Mouse (Mus musculus): ENCODE measurements around the gene Sord. TPM values are rescaled to one million over a fixed set of nuclear protein-coding genes. Genes with fewer than 3 reads are reported as not detected.
A peak's percentile ranks its signal among the peaks of the same experiment; 100 is the strongest.

The Sord gene
- total RNA-seq (2014; fragmentation: Nextera tagmentation) = 211 and 213 TPM in 2 replicates
- 230 and 241 TPM in 2 replicates for total RNA-seq (2017)
- polyA plus RNA-seq (2012) = 91.7 and 102 TPM in 2 replicates

GRCm38 (mm10) chr2:122234611-122235288 is at the start of gene Sord:
Sord (plus strand) TSS chr2:122234749.
- no peaks in the 10 kb centered on the region for H3K27me3 ChIP-seq (ENCODE audit: insufficient read depth, low read length)
- DNase-seq (ENCODE audit: low spot score) (peak; percentile 73), ATAC-seq (ENCODE audit: extremely low read depth, insufficient number of reproducible peaks, low FRiP score, poor library complexity, severe bottlenecking) (peak; percentile 64)
- peaks cover 28% of the 10 kb centered on the region for H3K36me3 ChIP-seq (replicated peaks)
- TF ChIP-seq TAL1 (conservative IDR thresholded peaks at IDR 0.05; ENCODE audit: low read depth, low read length) (no peak), GATA1 (IDR thresholded peaks at IDR 0.05; ENCODE audit: borderline replicate concordance, low read length) (no peak), CTCF (IDR thresholded peaks at IDR 0.05; ENCODE audit: low read depth, low read length) (no peak), GATA2 (IDR thresholded peaks at IDR 0.05; ENCODE audit: borderline replicate concordance, low read depth, low read length) (no peak), POLR2AphosphoS5 (IDR thresholded peaks at IDR 0.05; ENCODE audit: insufficient replicate concordance, low read depth, low read length) (no peak)
- peaks cover 68% of the 10 kb centered on the region for H3K4me1 ChIP-seq (ENCODE audit: insufficient read depth, low read depth, low read length)
- peak within 1 kb of the TSS; percentile 76 for H3K4me3 ChIP-seq (ENCODE audit: low read depth, low read length)
- no peaks in the 10 kb centered on the region for H3K9me3 ChIP-seq (replicated peaks)

- no peak for ATAC-seq (ENCODE audit: extremely low read depth, insufficient number of reproducible peaks, low FRiP score, poor library complexity, severe bottlenecking)
- Histone ChIP-seq H3K36me3 (replicated peaks) (no peaks in the 10 kb centered on the region), H3K4me1 (ENCODE audit: insufficient read depth, low read depth, low read length) (peaks cover 3% of the 10 kb centered on the region; the same call in 1 of the 2 replicates), H3K4me3 (ENCODE audit: low read depth, low read length) (no peak overlapping the region), H3K27me3 (ENCODE audit: insufficient read depth, low read length) (peaks cover 2% of the 10 kb centered on the region; the same call in 1 of the 2 replicates), H3K9me3 (replicated peaks) (no peaks in the 10 kb centered on the region)
- TF ChIP-seq GATA1 (IDR thresholded peaks at IDR 0.05; ENCODE audit: borderline replicate concordance, low read length) = no peak
- no peak for TF ChIP-seq CTCF (IDR thresholded peaks at IDR 0.05; ENCODE audit: low read depth, low read length)
- no peak for TF ChIP-seq TAL1 (conservative IDR thresholded peaks at IDR 0.05; ENCODE audit: low read depth, low read length)
- TF ChIP-seq POLR2AphosphoS5 (IDR thresholded peaks at IDR 0.05; ENCODE audit: insufficient replicate concordance, low read depth, low read length) = no peak
- no peak for TF ChIP-seq GATA2 (IDR thresholded peaks at IDR 0.05; ENCODE audit: borderline replicate concordance, low read depth, low read length)
- no peak for DNase-seq (ENCODE audit: low spot score)
Observed at GRCm38 (mm10) chr2:122185086-122185485, 49.5 kb upstream of the Sord start.

GRCm38 (mm10) chr2:122186106-122186505 is 48.4 kb upstream of the Sord start, which contains the start of the genes Patl2 and Terb2:
Patl2 (minus strand) TSS chr2:122186189.
Terb2 (plus strand) TSS chr2:122186272.
- Histone ChIP-seq H3K9me3 (replicated peaks) (no peaks in the 10 kb centered on the region), H3K4me1 (ENCODE audit: insufficient read depth, low read depth, low read length) (peaks cover 2% of the 10 kb centered on the region; the same call in 1 of the 2 replicates), H3K4me3 (ENCODE audit: low read depth, low read length) (no peak within 1 kb of the TSS), H3K36me3 (replicated peaks) (no peaks in the 10 kb centered on the region), H3K27me3 (ENCODE audit: insufficient read depth, low read length) (peaks cover 2% of the 10 kb centered on the region; the same call in 1 of the 2 replicates)
- DNase-seq (ENCODE audit: low spot score) (no peak), ATAC-seq (ENCODE audit: extremely low read depth, insufficient number of reproducible peaks, low FRiP score, poor library complexity, severe bottlenecking) (no peak)
- TF ChIP-seq TAL1 (conservative IDR thresholded peaks at IDR 0.05; ENCODE audit: low read depth, low read length) (no peak), GATA1 (IDR thresholded peaks at IDR 0.05; ENCODE audit: borderline replicate concordance, low read length) (no peak), POLR2AphosphoS5 (IDR thresholded peaks at IDR 0.05; ENCODE audit: insufficient replicate concordance, low read depth, low read length) (no peak), GATA2 (IDR thresholded peaks at IDR 0.05; ENCODE audit: borderline replicate concordance, low read depth, low read length) (no peak), CTCF (IDR thresholded peaks at IDR 0.05; ENCODE audit: low read depth, low read length) (no peak)

GRCm38 (mm10) chr2:122186751-122187150 is 47.8 kb upstream of the Sord start:
- DNase-seq (ENCODE audit: low spot score) (no peak), ATAC-seq (ENCODE audit: extremely low read depth, insufficient number of reproducible peaks, low FRiP score, poor library complexity, severe bottlenecking) (no peak)
- H3K27me3 ChIP-seq (ENCODE audit: insufficient read depth, low read length) = peaks cover 2% of the 10 kb centered on the region; the same call in 1 of the 2 replicates
- H3K36me3 ChIP-seq (replicated peaks) = no peaks in the 10 kb centered on the region
- no peak for TF ChIP-seq GATA1 (IDR thresholded peaks at IDR 0.05; ENCODE audit: borderline replicate concordance, low read length)
- no peak for TF ChIP-seq CTCF (IDR thresholded peaks at IDR 0.05; ENCODE audit: low read depth, low read length)
- TF ChIP-seq TAL1 (conservative IDR thresholded peaks at IDR 0.05; ENCODE audit: low read depth, low read length) = no peak
- no peak for TF ChIP-seq GATA2 (IDR thresholded peaks at IDR 0.05; ENCODE audit: borderline replicate concordance, low read depth, low read length)
- TF ChIP-seq POLR2AphosphoS5 (IDR thresholded peaks at IDR 0.05; ENCODE audit: insufficient replicate concordance, low read depth, low read length) = no peak
- H3K4me3 ChIP-seq (ENCODE audit: low read depth, low read length) = no peak overlapping the region
- H3K9me3 ChIP-seq (replicated peaks) = no peaks in the 10 kb centered on the region
- H3K4me1 ChIP-seq (ENCODE audit: insufficient read depth, low read depth, low read length) = peaks cover 4% of the 10 kb centered on the region

GRCm38 (mm10) chr2:122191849-122192248 is 42.7 kb upstream of the Sord start:
- Histone ChIP-seq H3K9me3 (replicated peaks) (no peaks in the 10 kb centered on the region), H3K36me3 (replicated peaks) (no peaks in the 10 kb centered on the region), H3K4me3 (ENCODE audit: low read depth, low read length) (no peak overlapping the region), H3K27me3 (ENCODE audit: insufficient read depth, low read length) (no peaks in the 10 kb centered on the region), H3K4me1 (ENCODE audit: insufficient read depth, low read depth, low read length) (peaks cover 15% of the 10 kb centered on the region)
- TF ChIP-seq CTCF (IDR thresholded peaks at IDR 0.05; ENCODE audit: low read depth, low read length) (no peak), GATA2 (IDR thresholded peaks at IDR 0.05; ENCODE audit: borderline replicate concordance, low read depth, low read length) (no peak), GATA1 (IDR thresholded peaks at IDR 0.05; ENCODE audit: borderline replicate concordance, low read length) (no peak), TAL1 (conservative IDR thresholded peaks at IDR 0.05; ENCODE audit: low read depth, low read length) (0 out of 2 replicates have a peak, but pooled peaks have one; percentile 7), POLR2AphosphoS5 (IDR thresholded peaks at IDR 0.05; ENCODE audit: insufficient replicate concordance, low read depth, low read length) (no peak)
- DNase-seq (ENCODE audit: low spot score) = no peak
- ATAC-seq (ENCODE audit: extremely low read depth, insufficient number of reproducible peaks, low FRiP score, poor library complexity, severe bottlenecking) = peak; percentile 72

- Histone ChIP-seq H3K4me1 (ENCODE audit: insufficient read depth, low read depth, low read length) (peaks cover 25% of the 10 kb centered on the region), H3K27me3 (ENCODE audit: insufficient read depth, low read length) (no peaks in the 10 kb centered on the region), H3K4me3 (ENCODE audit: low read depth, low read length) (no peak overlapping the region), H3K36me3 (replicated peaks) (no peaks in the 10 kb centered on the region), H3K9me3 (replicated peaks) (no peaks in the 10 kb centered on the region)
- no peak for ATAC-seq (ENCODE audit: extremely low read depth, insufficient number of reproducible peaks, low FRiP score, poor library complexity, severe bottlenecking)
- DNase-seq (ENCODE audit: low spot score) = no peak
- TF ChIP-seq GATA1 (IDR thresholded peaks at IDR 0.05; ENCODE audit: borderline replicate concordance, low read length) (no peak), TAL1 (conservative IDR thresholded peaks at IDR 0.05; ENCODE audit: low read depth, low read length) (no peak), POLR2AphosphoS5 (IDR thresholded peaks at IDR 0.05; ENCODE audit: insufficient replicate concordance, low read depth, low read length) (no peak)
Observed at GRCm38 (mm10) chr2:122194509-122194929, 40.0 kb upstream of the Sord start.

All from G1E (cell line).